In the genomic region with DNA sequence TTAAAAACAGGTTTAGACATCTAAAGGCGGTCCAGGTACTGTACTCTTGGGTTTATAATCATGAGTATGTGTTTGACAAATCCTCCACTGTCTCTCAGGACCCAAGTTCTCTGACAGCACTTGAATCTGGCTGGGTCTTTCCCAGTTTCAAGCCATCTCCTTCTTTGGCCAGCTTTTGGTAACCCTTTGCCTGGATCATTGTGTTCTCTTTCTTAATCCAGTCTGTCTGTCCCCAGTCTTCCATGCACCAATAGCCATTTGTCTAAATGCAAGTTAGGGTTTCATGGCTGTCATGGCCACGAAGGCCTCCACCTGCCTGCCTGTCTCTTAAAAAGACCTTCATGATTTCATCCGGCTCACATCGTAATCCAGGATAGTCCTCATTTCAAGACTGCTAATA, we compare ENCODE assay signal across 20 mouse cellular contexts.
DNase-seq lines count a peak whose midpoint lies in the region; ATAC-seq and TF ChIP-seq lines count a peak whose summit lies in the region.
"Had no signal": no experiment of that assay in that cellular context is flagged by ENCODE, and none has a peak within 500 bp of the region (broad histone marks: within the 10 kb centered on the region; RNA-seq: fewer than 3 reads in every experiment).

No protein-coding gene starts in this region.

- WGBS in midbrain, embryonic 11.5 days, result 89% methylated on average over 4 of the region's 4 CpGs
- 88% methylated on average over 4 of the region's 4 CpGs for WGBS in midbrain, embryonic 13.5 days
- 92% methylated on average over 4 of the region's 4 CpGs for WGBS in forebrain, postnatal 0 days

- H3K4me3 ChIP-seq in midbrain, embryonic 11.5 days (ENCODE audit: low read depth, low read length), result no peak overlapping the region
- no peak overlapping the region for H3K4me3 ChIP-seq in midbrain, embryonic 13.5 days (replicated peaks)
- H3K4me3 ChIP-seq in forebrain, postnatal 0 days (ENCODE audit: low read depth, low read length), result no peak overlapping the region

- H3K36me3 ChIP-seq in midbrain, embryonic 11.5 days (ENCODE audit: control insufficient read depth, insufficient read depth, low read length), result no peaks in the 10 kb centered on the region
- H3K36me3 ChIP-seq in midbrain, embryonic 13.5 days, result no peaks in the 10 kb centered on the region
- no peaks in the 10 kb centered on the region for H3K36me3 ChIP-seq in forebrain, postnatal 0 days (ENCODE audit: insufficient read depth)
- H3K36me3 ChIP-seq: G1E had no signal

- no peak overlapping the region for H3K27ac ChIP-seq in midbrain, embryonic 11.5 days (ENCODE audit: low read depth, low read length)
- no peak overlapping the region for H3K27ac ChIP-seq in midbrain, embryonic 13.5 days
- H3K27ac ChIP-seq in forebrain, postnatal 0 days (ENCODE audit: low read depth, low read length), result no peak overlapping the region

- no peaks in the 10 kb centered on the region for H3K9me3 ChIP-seq in midbrain, embryonic 11.5 days (ENCODE audit: control insufficient read depth, low read length)
- H3K9me3 ChIP-seq in midbrain, embryonic 13.5 days, result no peaks in the 10 kb centered on the region
- H3K9me3 ChIP-seq in forebrain, postnatal 0 days (ENCODE audit: low read length), result no peaks in the 10 kb centered on the region
- H3K9me3 ChIP-seq: G1E had no signal

- ATAC-seq in midbrain, embryonic 11.5 days (ENCODE audit: low FRiP score), result no peak
- no peak for ATAC-seq in midbrain, embryonic 13.5 days
- no peak for ATAC-seq in forebrain, postnatal 0 days
- ATAC-seq: activated CD4-positive, CD25-positive, alpha-beta regulatory T cell, adult 4 months; CD4-positive, CD25-positive, alpha-beta regulatory T cell, adult 4 months; Patski had no signal

- no peaks in the 10 kb centered on the region for H3K27me3 ChIP-seq in midbrain, embryonic 11.5 days (ENCODE audit: control insufficient read depth, insufficient read depth, low read length)
- no peaks in the 10 kb centered on the region for H3K27me3 ChIP-seq in midbrain, embryonic 13.5 days
- H3K27me3 ChIP-seq in forebrain, postnatal 0 days (ENCODE audit: insufficient read depth, low read length), result no peaks in the 10 kb centered on the region
- H3K27me3 ChIP-seq: CH12.LX, Patski had no signal

- H3K4me2 ChIP-seq in midbrain, embryonic 11.5 days, result no peak overlapping the region
- no peak overlapping the region for H3K4me2 ChIP-seq in midbrain, embryonic 13.5 days (replicated peaks)
- H3K4me2 ChIP-seq in forebrain, postnatal 0 days (ENCODE audit: low read depth), result no peak overlapping the region

- TF ChIP-seq CTCF in forebrain, postnatal 0 days (IDR thresholded peaks at IDR 0.05; ENCODE audit: low read depth), result no peak

- no peak overlapping the region for H3K9ac ChIP-seq in midbrain, embryonic 11.5 days (ENCODE audit: low read length)
- H3K9ac ChIP-seq in midbrain, embryonic 13.5 days (replicated peaks), result no peak overlapping the region
- H3K9ac ChIP-seq in forebrain, postnatal 0 days, result no peak overlapping the region

- DNase-seq in midbrain, embryonic 11.5 days (ENCODE audit: low spot score, missing footprints), result peak; percentile 67
- peak; percentile 51 for DNase-seq in adipocyte (ENCODE audit: low spot score)
- no peak for DNase-seq in forebrain, postnatal 0 days
- DNase-seq: adrenal gland, adult 2 months; adrenal gland, adult 8-10 months; adrenal gland, postnatal 10 days; adrenal gland, postnatal 14 days; adrenal gland, postnatal 25 days; adrenal gland, postnatal 36 days; B cell, adult 2 months; cerebellum, adult 11 months; cerebellum, adult 11-12 months; cerebellum, adult 18-20 months; cerebellum, adult 2 months had no signal

- no peaks in the 10 kb centered on the region for H3K4me1 ChIP-seq in midbrain, embryonic 11.5 days (ENCODE audit: control insufficient read depth, insufficient read depth, low read length)
- H3K4me1 ChIP-seq in midbrain, embryonic 13.5 days (replicated peaks), result no peaks in the 10 kb centered on the region
- H3K4me1 ChIP-seq in forebrain, postnatal 0 days (ENCODE audit: insufficient read depth), result no peaks in the 10 kb centered on the region
